Mouse (Mus musculus): ENCODE measurements around the gene Fcgrt. TPM values are rescaled to one million over a fixed set of nuclear protein-coding genes. Genes with fewer than 3 reads are reported as not detected.
"Not testable (repeated sequence)": the region's sequence is repeated elsewhere in the genome, so short reads cannot be mapped to it uniquely, and the experiment has no call there.

The Fcgrt gene
- total RNA-seq (2021) = 10 to 100 TPM; 27.4 to 29.1 TPM
- long read RNA-seq, experiment 1, transcript Fcgrt-201 (7 exons, 1,770 nt) = major isoform, 32 of 49 reads
- long read RNA-seq, experiment 1, transcript Fcgrt-203 (7 exons, 1,602 nt) = minor isoform, 7 of 49 reads
- long read RNA-seq, experiment 1, partial matches to known transcripts = 4 of 49 reads
- long read RNA-seq, experiment 1, other reads (novel, unspliced or antisense) = 2 of 49 reads
- long read RNA-seq, experiment 2, transcript Fcgrt-203 (7 exons, 1,602 nt) = minor isoform, 7 of 31 reads
- long read RNA-seq, experiment 2, transcript Fcgrt-201 (7 exons, 1,770 nt) = major isoform, 21 of 31 reads
- long read RNA-seq, experiment 2, partial matches to known transcripts = 1 of 31 reads
- long read RNA-seq, experiment 2, other reads (novel, unspliced or antisense) = 2 of 31 reads

DNA sequence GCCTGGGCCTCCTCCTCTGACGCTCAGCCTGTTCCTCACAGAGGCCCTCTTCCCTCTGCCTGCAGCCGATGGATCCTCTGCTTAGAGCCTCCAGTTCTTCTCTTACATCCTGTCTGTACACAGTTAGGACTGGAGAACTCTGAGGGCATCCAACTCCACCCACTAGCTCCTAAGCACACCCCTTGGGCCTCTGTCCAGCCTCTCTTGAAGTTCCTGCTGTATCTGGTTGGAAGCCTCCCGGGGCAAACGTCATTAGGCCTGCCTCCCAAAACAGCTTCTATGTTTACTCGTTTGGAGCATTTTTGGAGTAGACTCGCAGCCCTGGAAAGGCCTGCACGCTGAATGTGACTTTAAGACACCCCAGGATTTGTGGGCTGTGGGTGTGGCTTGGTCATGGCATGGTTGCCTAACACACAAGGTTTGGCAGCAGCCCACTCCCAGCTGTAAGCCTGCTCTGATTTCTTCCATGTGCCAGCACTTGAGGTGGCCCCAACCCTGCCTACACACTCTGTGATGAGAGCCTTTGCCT is at the start of gene Fcgrt:
Gene Fcgrt (minus strand): TSS at position 200 of the 529 bp plus-strand sequence.
- DNase-seq (ENCODE audit: low spot score) = peak; percentile 97

DNA sequence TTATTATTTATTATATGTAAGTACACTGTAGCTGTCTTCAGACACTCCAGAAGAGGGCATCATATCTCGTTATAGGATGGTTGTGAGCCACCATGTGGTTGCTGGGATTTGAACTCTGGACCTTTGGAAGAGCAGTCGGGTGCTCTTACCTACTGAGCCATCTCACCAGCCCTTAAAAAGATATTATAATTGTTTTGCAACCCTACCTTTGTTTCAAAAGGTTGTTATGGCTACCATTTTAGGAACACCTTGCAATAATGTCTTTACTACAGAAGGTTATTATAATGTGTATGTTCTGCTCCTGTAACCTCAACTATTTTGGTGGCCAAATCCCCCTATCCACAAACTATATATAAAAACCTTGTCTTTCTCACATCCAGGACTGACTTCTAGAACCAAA is 49.4 kb upstream of the Fcgrt start:
- DNase-seq (ENCODE audit: low spot score) = not testable (repeated sequence)

DNA sequence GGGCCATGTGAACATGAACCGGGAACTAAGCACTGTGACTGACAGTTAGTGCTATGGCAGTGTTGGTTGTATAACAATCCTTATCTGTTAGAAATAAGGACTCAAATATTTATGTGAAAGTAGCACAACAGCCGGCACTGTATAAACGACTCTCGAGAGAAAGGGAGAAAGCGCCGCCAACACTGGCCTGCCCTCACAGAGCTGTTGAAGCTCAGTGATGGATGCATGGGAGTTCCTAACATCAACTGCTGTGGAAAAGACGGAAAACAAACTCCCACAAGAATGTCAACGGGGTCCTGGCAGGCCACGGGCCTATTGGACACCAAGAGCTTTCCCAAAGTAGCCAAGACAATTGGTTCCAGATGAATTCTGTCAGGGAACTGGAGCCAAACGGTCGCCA is 47.7 kb upstream of the Fcgrt start:
- peak; percentile 54 for DNase-seq (ENCODE audit: low spot score)

DNA sequence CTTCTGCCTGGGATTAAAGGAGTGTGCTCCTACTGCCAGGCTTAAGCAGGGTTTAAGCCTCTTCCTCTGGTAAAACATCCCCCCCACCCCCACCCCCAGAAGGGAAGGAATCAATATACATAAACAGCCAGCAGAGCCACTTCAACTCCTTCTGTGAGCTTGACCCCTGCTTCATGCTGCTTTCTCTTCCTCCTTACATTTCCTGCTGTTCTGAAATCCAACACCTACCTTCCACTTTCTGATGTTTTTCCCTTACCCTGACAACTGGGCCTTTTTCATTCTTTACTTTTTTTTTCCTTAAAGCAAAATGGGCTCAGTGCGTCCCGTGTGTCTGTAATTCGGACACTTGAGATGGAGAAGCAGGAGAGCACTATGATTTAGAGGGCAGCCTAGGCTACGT is 46.7 kb upstream of the Fcgrt start:
- DNase-seq (ENCODE audit: low spot score) = no peak

DNA sequence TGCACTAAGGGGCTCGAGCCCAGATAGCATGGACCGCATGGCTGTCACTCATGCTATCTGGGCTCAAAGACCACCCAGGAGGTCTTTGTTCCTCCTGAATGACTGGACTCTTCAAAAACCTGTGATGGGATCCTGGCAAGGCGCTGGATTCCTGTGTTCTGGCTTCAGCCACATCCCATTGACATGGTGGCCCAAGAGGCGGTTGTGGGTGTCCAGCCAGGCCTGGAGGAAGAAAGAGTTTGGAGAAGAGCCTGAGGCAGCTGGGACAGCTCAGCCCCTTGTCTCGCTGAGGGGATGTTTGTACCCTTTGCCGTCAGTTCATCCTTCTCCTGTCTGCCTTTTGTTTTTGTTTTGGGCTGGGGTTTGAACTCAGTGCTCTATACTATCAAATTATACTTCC is 45.9 kb upstream of the Fcgrt start:
- DNase-seq (ENCODE audit: low spot score) = peak; percentile 35

DNA sequence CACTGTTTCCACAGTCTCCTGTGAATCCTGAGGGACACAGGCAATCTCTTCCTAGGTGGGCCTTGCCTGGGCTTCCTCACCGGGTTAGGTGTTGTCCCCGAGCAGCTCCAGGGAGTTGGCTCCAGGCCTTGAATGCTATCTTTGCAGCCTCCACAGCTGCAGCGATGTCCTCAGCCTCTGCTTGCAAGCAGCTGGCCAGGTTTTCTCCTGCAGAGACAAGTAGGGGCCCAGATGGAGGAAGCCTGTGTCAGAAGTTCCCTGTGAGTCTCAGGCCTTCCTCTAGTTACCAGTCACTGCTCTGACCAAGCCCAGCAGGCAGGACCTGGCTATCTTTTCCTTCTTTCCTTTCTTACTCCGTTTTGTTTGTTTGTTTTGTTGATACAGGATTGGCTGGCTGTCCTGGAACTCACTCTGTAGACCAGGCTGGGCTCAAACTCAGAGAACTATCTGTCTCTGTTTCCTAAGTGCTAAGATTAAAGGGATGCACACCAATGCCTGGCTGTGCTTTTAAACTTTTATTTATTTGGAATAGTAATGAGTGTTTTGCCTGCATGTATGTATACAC is 45.0 kb upstream of the Fcgrt start:
- DNase-seq (ENCODE audit: low spot score) = no peak

DNA sequence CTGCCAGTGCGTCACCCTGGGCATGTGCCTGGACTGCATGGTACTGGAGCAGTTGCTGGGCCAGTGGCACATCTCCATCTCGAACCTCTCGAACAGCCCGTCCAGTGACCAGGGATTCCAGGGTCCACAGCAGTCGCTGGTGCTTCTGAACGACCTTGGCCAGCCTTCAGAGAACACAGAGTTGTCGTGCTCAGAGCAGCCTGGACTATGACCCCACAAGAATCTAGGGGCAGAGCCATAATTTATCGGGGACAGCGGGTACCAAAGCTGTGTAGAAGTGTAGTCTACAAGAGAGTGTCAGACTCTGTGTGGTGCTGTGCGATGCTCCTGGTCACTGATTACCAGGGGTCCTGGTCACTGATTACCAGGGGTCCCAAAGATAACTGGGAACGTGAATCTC is 44.2 kb upstream of the Fcgrt start:
- DNase-seq (ENCODE audit: low spot score) = no peak

DNA sequence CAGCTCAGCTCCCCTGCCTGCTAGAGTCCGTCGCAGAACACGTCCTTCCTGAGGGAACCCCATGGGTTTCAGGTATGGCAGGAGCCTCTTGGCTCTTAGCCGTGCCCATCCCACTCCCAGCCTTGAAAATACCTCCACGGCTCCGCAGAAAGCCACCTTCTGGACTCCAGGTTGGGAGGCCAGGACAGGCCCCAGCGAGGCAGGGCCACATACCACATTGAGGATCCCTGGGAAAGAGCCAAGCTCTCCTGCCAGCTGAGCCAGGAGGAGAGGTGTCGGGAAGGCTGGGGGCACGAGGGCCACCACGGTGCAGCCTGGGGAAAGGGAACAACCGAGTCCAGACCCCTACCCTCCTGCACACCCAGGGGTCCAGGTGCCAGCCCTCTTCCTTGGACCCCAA is 43.6 kb upstream of the Fcgrt start:
- DNase-seq (ENCODE audit: low spot score) = no peak

DNA sequence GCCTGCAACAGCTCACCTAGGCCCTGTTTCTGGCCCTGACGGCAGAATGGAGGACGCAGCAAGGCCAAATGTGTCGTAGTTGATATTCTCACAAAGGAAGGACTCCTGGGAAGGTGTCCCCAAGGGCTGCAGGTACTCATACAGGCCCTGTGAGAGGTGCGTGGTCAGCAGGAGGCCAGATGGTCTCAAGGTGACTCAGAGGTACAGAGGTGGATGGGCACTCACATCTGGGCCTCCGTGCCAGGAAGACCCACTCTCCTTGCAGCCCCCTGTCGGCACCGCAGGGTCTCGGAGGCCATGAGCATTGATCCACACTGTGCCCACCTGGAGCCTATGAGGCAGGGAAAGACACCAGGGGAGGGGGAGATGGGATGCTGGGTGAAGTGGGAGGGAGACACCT is 41.8 kb upstream of the Fcgrt start:
- DNase-seq (ENCODE audit: low spot score) = no peak

DNA sequence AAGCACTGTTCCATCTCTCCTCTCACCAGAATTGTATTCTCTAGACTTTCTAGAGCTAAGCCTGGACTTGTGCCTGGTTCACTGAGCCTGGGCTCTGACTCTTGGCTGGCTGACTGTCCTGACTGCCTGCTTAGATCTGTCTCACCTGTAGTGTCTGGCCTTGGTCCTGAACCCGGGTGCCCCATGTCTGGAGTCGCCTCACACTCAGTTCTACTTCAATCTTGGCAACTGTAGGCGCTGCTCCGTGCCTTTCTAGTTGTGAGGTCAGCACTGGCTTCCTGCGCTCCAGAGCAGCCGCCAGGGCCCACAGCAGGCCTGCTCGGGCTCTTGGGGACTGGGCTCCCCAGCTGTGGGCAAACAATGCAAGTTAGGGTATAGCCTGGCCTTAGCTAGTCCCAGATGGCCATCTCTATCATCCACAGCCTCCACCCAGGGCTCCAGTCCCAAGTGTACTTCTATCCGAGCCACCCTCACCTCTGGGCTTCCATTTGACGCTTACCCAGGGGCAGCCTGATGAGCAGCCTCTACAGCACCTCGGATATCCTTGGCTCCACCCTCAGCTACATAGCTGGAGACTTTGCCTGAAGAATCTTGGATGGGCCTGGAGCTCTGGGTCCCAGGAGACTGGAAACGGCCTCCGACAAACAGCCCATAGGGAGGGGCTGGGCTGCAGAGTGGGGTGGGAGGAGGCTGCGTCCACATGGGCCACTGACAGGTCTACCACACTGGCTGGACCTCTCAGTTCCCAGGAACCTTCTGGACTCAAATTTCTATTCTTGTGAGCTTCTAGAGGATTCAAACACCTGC is 40.9 kb upstream of the Fcgrt start:
- DNase-seq (ENCODE audit: low spot score) = no peak

DNA sequence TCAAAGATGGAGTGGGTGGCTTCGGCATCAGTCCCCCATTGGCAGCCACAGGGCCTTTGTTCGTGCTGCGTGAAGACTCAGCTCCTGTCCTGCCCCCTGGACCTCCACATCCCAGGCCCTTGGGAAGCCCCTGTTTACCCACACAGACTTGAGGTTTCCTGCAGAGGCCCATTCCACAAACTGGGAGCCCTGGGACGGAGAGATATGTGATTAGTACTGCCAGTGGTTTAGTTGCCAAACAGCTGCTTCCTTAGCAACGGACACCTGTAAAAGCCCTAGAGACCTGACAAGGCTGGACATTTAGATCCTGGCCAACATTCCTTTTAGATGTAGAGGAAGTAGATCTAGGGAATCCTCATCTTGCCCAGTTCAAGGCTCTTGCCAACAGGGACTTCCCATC is 38.3 kb upstream of the Fcgrt start:
- no peak for DNase-seq (ENCODE audit: low spot score)

DNA sequence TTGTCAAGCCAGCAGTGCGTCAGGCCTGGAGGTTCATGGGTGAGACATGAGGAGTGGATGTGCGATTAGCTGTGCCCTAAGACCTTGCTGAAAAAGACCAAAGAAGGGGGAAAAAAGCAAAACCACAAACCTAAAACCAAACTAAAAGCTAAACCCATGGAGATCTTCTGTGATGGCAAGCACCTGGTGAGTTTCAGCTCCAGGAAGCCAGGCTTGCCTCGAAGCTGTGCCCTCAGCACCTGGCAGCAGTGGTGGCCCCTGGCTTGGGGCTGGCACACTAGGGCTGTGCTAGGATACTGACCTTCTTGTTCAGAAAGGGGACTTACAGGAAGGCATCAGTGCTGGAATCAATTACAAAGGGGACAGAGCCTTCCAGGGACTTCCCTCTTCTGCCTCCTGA is 37.7 kb upstream of the Fcgrt start:
- no peak for DNase-seq (ENCODE audit: low spot score)

DNA sequence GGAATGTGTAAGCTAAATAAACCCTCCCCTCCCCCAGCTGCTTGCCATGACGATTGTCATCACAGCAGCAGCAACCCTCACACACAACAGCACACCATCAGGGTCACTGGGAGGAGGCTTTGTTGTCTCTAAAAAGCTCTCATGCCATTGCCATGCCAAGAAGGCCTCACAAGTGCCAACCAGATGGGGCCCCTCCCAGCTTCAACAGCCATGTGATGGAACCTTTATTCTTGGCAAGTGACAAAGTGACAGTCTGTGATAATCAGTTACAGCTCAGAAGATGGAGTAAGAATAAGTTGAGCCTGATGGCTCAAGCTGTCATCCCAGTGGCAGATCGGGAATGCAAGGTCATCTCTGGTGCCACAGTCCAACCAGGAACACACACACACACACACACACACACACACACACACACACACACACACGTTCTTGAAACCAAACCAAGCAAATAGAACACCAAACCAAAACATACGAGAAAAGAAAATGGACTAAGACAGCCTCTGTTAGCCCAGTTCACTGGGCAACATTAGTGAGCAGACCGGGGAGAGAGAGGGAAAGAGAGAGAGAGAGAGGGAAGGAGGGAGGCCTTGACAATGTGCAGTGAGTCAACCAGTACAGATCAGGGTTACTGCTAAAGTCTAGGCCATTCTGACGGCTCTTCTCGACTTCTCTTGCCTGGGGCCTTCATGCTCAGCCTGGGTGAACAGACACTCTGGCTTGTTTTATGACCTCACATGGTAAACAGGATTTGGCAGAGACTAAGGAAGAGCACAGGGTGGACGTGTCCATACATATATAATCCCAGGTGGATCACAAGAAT is 36.5 kb upstream of the Fcgrt start:
- no peak for DNase-seq (ENCODE audit: low spot score)

DNA sequence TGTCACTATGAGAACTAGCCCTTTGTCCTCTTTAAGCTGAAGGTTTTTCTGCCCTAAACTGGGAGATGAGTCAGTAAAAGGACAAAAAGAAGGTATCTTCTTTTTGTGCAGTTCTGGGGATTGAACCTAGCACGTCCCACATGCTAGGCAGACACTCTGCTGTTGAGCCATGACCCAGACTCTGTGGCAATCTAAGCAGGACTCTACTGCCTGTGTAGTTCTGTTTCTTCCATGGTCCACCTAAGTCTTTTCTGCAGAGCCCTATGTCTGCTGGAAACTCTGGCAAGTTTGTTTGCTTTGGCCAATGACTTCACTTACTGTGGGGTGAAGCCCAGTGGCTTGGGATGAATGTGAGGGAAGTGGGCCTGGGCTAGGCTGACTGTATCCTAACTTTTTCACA is 34.8 kb upstream of the Fcgrt start:
- DNase-seq (ENCODE audit: low spot score) = no peak

DNA sequence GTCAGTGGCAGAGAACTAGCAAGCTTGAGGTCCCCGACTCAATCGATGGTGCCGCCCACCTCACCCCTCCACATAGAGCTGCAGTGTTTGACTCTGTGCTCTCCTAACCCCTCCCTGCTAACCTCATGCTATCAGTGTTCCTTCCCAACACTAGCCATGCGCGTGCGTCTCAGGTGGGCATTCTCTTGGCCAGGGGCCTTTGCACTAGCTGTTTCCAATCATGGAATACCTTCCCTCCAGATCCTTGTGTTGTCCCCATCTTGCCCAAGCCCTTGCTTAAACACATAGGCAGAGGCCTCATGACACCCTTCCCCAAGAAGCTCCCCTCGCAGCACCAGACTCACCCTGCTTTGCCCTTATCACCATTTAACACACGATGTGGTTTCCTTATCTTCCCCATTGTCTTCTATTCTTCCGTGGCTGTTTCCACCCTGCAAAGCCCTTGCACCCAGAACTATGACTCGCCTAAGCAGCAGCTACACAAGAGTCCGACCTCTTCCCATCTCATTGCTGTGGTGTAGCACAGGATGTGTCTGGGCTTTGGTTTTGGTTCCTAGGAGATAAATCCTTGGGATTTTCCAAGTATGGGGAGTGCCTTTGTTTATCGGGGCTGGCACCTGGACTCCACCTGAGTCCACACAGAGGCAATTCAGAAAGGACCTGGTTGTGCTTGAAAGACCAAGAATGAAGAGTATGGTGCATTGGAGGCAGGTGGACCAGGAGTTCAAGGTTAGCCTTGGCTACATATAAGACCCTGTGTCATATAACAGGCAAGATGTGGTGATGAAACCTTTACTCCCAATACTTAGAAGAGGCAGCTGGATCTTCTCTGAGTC is 33.7 kb upstream of the Fcgrt start:
- no peak for DNase-seq (ENCODE audit: low spot score)

DNA sequence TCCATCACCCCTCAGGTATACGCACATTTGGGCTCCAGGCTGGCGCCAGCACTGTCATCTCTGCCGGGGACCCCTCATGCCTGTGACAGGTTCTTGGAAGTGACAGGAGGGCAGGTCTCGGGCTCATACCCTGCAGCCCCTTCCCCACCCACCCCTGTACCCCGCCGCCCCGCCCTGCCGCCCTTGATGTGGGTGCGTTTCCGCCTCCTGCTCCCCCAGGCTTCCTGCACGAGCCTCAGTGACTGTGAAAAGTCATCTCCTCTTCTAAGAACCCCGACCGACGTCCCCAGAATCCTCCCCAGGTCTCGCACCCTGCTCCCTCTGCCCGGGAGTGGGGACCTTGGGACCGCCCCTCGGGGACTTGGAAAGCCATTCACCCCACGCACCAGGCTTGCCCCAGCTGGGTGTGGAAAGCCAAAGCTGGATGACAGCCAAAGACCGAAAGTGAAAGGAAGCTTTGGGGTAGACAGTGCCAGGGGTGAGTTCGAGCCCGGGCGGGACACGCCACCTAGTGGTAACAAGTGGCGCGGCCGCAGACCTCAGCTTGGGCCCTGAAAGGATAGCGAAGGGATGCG is 32.4 kb upstream of the Fcgrt start, which contains the start of the genes Gm45713 and Flt3l:
Gene Gm45713 (minus strand): TSS at position 239 of the 575 bp plus-strand sequence.
Gene Flt3l (minus strand): TSS at position 440 of the 575 bp plus-strand sequence.
- DNase-seq (ENCODE audit: low spot score) = peak; percentile 96

DNA sequence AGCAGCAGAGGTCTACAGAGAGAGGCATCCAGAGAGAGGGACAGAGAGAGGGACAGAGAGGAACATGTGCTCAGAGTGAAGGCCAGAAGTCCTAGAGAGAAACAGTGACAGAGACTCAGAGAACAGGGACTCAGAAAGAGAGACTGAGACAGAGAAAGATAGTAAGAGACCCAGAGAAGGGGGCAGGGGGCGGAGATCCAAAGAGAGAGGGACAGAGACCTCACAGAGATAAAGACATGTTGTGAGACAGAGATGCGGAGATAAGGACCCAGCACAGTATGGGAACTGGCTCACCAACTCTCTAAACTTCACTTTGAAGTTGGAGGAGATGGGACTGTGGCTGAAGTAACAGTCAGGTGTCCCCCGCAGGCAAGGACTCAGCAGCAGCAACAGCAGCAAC is 31.7 kb upstream of the Fcgrt start:
- DNase-seq (ENCODE audit: low spot score) = no peak

DNA sequence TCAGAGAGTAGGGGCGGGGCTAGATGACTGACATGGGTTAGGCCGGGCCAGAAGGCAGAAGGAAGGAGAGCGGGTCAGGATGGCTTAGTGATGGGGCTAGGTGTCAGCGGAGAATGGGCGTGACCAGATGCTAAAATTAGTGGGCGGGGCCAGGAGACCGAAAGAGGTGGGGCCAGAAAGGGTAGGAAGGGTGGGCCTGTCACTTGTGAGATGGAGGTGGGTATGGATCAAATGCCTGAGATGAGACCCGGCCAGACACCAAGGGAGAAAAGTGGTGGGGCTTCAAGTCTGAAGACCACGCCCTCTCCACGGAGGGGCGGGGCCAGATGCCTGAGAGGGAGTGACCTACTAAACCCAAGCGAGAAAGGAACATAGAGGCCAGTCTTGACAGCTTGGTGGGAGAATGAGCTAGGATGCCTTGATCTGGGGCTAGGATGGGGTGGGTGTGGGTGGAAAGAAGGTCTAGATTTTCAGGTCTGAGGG is 30.9 kb upstream of the Fcgrt start:
- no peak for DNase-seq (ENCODE audit: low spot score)

DNA sequence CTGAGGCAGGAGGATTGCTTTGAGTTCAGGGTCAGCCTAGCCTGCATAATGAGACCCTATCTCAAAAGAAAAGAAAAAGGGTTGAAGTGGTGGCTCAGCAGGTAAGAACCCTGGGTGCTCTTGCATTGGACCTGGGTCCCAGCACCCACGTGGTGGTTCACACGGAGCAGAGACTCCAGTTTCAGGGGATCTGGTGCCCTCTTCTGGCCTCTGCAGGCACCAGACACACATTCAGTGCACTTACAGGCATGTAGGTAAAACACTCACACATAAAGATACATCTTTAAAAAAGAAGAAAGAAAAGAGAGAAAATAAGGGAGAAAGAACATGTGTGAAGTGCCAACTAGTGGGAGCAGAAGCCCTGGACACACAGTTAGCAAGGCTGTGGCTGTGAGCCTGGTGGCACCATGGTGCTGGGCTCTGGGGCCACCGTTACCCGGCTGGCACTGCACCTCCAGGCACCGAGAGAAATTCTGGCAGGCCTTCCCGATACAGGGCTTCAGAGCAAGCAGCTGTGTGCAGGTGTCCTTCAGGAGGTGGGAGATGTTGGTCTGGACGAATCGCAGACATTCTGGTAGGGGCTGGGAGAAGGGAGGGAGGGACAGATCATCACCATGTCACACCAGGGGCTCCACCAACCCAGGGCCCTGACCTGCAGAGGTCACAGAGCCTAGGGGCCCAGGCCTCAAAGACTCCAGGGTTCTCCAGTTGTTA is 30.0 kb upstream of the Fcgrt start:
- DNase-seq (ENCODE audit: low spot score) = no peak

Data from gastrocnemius, adult 18-20 months (tissue).